Mouse (Mus musculus): ENCODE results near the gene Zpbp2. TPM values are rescaled to one million over a fixed set of nuclear protein-coding genes. Genes with fewer than 3 reads are reported as not detected.

Gene Zpbp2
- polyA plus RNA-seq (2012; rRNA removed; ENCODE audit: low replicate concordance) = 0.18 TPM in 1 of 2 replicates, not detected in the other

DNA sequence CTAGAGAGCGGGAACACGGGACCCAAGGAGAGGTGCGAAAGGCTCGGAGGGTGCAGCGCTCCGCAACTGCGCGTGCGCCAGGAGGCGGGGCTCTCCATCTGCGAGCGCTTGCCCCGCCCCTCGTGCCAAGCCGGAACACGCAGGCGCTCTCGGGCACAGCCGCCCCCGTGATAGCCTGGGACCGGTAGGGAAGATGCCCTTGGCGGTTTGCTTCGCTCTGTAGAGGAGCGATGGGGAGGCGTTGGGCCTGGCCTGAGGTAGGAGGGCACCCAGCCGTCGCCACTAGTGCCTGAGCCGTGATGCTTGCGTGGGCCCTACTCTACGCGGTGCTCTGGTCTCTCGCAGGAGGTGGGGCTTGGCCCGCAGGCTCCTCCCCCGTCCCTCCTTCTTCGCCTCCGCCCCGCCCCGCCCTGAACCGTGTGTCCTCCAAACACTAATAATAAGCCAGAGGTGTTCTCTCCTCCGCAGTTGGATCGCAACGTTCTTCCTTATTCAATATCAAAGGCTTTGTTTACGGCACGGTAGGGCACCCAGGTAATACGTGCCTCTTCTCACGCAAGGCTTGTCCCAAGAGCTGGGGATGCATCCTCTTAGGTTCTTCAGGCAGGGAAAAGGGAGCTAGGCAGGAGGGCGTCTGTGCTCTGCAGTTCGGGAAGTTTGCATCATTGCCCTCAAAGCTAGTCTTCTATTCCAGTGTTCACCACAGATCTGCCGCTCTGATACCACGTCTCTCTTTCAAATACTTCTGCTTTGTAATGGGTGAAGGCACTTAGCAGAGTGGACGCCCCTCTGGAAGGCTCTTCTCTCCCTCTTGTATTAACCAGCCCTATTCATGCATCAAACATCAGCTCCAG lies at the start of gene Zpbp2:
Zpbp2 (plus strand) TSS at position 123 of the 854 bp plus-strand sequence.

GRCm38 (mm10) chr11:98545711-98546231 lies 5.1 kb upstream of the Zpbp2 start, which contains the start of gene Ikzf3:
Gene Ikzf3 (minus strand): TSS chr11:98546031.

DNA sequence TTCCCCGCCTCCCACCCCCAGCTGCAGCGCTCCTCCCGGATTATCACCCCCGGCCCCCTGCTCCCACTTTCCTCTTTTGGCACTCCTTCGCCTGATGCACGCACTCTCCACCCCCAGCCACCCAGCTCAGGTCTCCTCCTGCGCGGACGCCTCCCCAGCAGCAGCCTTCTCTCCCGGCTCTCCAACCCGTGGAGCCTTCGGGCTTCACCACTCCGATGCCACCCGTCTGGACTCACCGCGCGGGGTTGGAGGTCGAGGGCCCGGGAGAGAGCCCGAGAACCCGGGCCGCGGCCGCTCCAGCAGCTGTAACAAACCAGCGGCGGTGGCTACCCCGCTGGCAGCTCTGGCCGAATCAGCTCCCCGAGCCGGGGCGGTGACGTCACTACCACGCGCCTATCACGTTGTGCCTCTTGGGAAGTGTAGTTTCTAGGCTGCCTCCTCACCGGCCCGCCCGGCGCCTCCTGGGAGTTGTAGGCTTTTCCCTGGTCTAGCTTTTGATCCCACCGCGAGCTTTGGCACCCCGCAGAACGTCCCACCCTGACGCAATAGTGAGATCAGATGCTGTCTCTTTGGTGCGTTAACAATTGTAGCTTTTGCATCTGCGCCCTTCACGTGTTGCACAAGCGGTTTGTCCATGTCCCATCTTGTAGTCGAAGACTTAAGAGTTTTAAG lies 36.1 kb downstream of the Zpbp2 start, which contains the start of gene Ormdl3:
Ormdl3 (minus strand) TSS at position 477 of the 672 bp plus-strand sequence.

DNA sequence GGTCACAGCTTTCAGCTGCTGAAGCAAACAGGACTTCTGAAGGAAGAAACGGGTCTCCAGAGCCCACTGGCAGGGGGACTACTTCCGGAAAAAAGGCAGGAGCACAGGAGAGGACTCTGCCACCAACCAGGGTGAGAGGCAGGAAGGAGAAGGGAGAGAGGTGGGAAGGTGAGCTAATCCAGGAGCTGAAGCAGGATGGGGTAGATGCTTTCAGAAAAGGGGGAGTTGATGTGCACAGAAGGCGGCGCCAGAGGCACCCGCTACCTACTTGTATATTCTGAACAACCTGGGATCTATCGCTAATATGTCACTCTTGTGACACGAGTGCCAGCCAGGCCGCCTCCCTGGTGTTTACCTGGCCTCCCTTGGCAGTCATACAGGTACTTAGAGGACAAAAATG lies 47.1 kb downstream of the Zpbp2 start, which contains the start of gene Lrrc3c:
Lrrc3c (plus strand) TSS at position 301 of the 400 bp plus-strand sequence.

Other genes with a start within 250 kb of the Zpbp2 start
- gene Neurod2, start 221.4 kb upstream of the Zpbp2 start, polyA plus RNA-seq (2012; rRNA removed; ENCODE audit: low replicate concordance) = 0.05 TPM in 2 replicates
- 281 and 423 TPM in 2 replicates for gene Ppp1r1b, start 202.7 kb upstream of the Zpbp2 start, polyA plus RNA-seq (2012; rRNA removed; ENCODE audit: low replicate concordance)
- gene Stard3, start 192.7 kb upstream of the Zpbp2 start, polyA plus RNA-seq (2012; rRNA removed; ENCODE audit: low replicate concordance) = 79.1 and 84.7 TPM in 2 replicates
- gene Tcap, start 167.3 kb upstream of the Zpbp2 start, polyA plus RNA-seq (2012; rRNA removed; ENCODE audit: low replicate concordance) = 1.00 and 1.1 TPM in 2 replicates
- gene Pnmt, start 164.6 kb upstream of the Zpbp2 start, polyA plus RNA-seq (2012; rRNA removed; ENCODE audit: low replicate concordance) = 0.09 and 0.42 TPM in 2 replicates
- gene Pgap3, start 150.6 kb upstream of the Zpbp2 start, polyA plus RNA-seq (2012; rRNA removed; ENCODE audit: low replicate concordance) = 46.9 and 54.7 TPM in 2 replicates
- 55.2 and 91.0 TPM in 2 replicates for gene Erbb2, start 138.6 kb upstream of the Zpbp2 start, polyA plus RNA-seq (2012; rRNA removed; ENCODE audit: low replicate concordance)
- 31.2 and 41.0 TPM in 2 replicates for gene Mien1, start 112.1 kb upstream of the Zpbp2 start, polyA plus RNA-seq (2012; rRNA removed; ENCODE audit: low replicate concordance)
- gene Grb7, start 104.7 kb upstream of the Zpbp2 start, polyA plus RNA-seq (2012; rRNA removed; ENCODE audit: low replicate concordance) = 94.7 and 98.7 TPM in 2 replicates
- gene Ikzf3, start 5.1 kb upstream of the Zpbp2 start, polyA plus RNA-seq (2012; rRNA removed; ENCODE audit: low replicate concordance) = 1.4 and 3.0 TPM in 2 replicates
- 58.2 and 142 TPM in 2 replicates for gene Ormdl3, start 36.3 kb downstream of the Zpbp2 start, polyA plus RNA-seq (2012; rRNA removed; ENCODE audit: low replicate concordance)
- gene Lrrc3c, start 47.2 kb downstream of the Zpbp2 start, polyA plus RNA-seq (2012; rRNA removed; ENCODE audit: low replicate concordance) = not detected in 2 replicates
- not detected in 2 replicates for gene Gm12355, start 74.6 kb downstream of the Zpbp2 start, polyA plus RNA-seq (2012; rRNA removed; ENCODE audit: low replicate concordance)
- gene Gsdma3, start 75.3 kb downstream of the Zpbp2 start, polyA plus RNA-seq (2012; rRNA removed; ENCODE audit: low replicate concordance) = not detected in 2 replicates
- 0.38 and 44.1 TPM in 2 replicates for gene Gsdma2, start 95.7 kb downstream of the Zpbp2 start, polyA plus RNA-seq (2012; rRNA removed; ENCODE audit: low replicate concordance)
- gene Gsdma, start 113.3 kb downstream of the Zpbp2 start, polyA plus RNA-seq (2012; rRNA removed; ENCODE audit: low replicate concordance) = 0.23 and 0.46 TPM in 2 replicates
- gene Psmd3, start 131.5 kb downstream of the Zpbp2 start, polyA plus RNA-seq (2012; rRNA removed; ENCODE audit: low replicate concordance) = 152 and 167 TPM in 2 replicates
- gene Csf3, start 150.2 kb downstream of the Zpbp2 start, polyA plus RNA-seq (2012; rRNA removed; ENCODE audit: low replicate concordance) = 0.13 TPM in 1 of 2 replicates, not detected in the other
- gene Med24, start 178.3 kb downstream of the Zpbp2 start, polyA plus RNA-seq (2012; rRNA removed; ENCODE audit: low replicate concordance) = 51.4 and 68.3 TPM in 2 replicates
- gene Thra, start 189.5 kb downstream of the Zpbp2 start, polyA plus RNA-seq (2012; rRNA removed; ENCODE audit: low replicate concordance) = 78.1 and 149 TPM in 2 replicates
- 91.9 and 211 TPM in 2 replicates for gene Nr1d1, start 224.2 kb downstream of the Zpbp2 start, polyA plus RNA-seq (2012; rRNA removed; ENCODE audit: low replicate concordance)
- gene Msl1, start 244.4 kb downstream of the Zpbp2 start, polyA plus RNA-seq (2012; rRNA removed; ENCODE audit: low replicate concordance) = 24.9 and 48.0 TPM in 2 replicates

Data from duodenum, adult 2 months (tissue).